Mouse (Mus musculus): ENCODE data around the gene Pklr.

GRCm38 (mm10) chr3:89101812-89102494 is 34.0 kb upstream of the Pklr start, which contains the start of gene Fdps:
- TF ChIP-seq CTCF (conservative IDR thresholded peaks at IDR 0.05; ENCODE audit: insufficient read depth, insufficient read length, low read depth, low read length) = no peak; the same call in 1 of the 2 replicates
- no peak for TF ChIP-seq POLR2A (IDR thresholded peaks at IDR 0.05; ENCODE audit: low read depth, low read length)

Measured in kidney, adult 2 months (tissue).